Mouse (Mus musculus) liver, embryonic 16.5 days (tissue): ENCODE results near the gene 1700034J05Rik. TPM values are rescaled to one million over a fixed set of nuclear protein-coding genes. Genes with fewer than 3 reads are reported as not detected.

Experiments used
- ATAC-seq: fragments of 200-750 bp; cut with Nextera tagmentation; 2 replicates; pipeline ENCODE4 v1.8.0; 2017; ENCODE audit warnings: low read depth, mild to moderate bottlenecking, moderate number of reproducible peaks, moderate library complexity
- H3K27ac ChIP-seq: fragments of 300-500 bp; sonication (generic); 2 replicates; pipeline ENCODE4 v1.5.1; 2014; ENCODE audit warnings: mild to moderate bottlenecking, low read length
- H3K27me3 ChIP-seq: fragments of 300-500 bp; sonication (generic); 2 replicates; pipeline ENCODE4 v1.6.1; 2014; ENCODE audit warnings: low read depth, low read length, mixed read lengths; ENCODE audit not compliant: control insufficient read depth, insufficient read depth
- H3K36me3 ChIP-seq: fragments of 300-500 bp; sonication (generic); 2 replicates; pipeline ENCODE4 v1.6.1; 2014; ENCODE audit warnings: mild to moderate bottlenecking; ENCODE audit not compliant: control insufficient read depth, insufficient read depth
- H3K4me1 ChIP-seq: fragments of 300-500 bp; sonication (generic); 2 replicates; pipeline ENCODE4 v1.6.1; 2014; ENCODE audit warnings: low read depth, low read length, mixed read lengths; ENCODE audit not compliant: control insufficient read depth
- H3K4me2 ChIP-seq: fragments of 300-500 bp; sonication (generic); 2 replicates; pipeline ENCODE4 v1.6.1; 2014; ENCODE audit warnings: low read depth, low read length, mixed read lengths
- H3K4me3 ChIP-seq: fragments of 300-500 bp; sonication (generic); 2 replicates; pipeline ENCODE4 v1.5.1; 2014; ENCODE audit warnings: low read depth, mild to moderate bottlenecking, low read length
- H3K9ac ChIP-seq: fragments of 300-500 bp; sonication (generic); 2 replicates; pipeline ENCODE4 v1.6.1; 2014; ENCODE audit warnings: low read depth, low read length
- H3K9me3 ChIP-seq: fragments of 300-500 bp; sonication (generic); replicated peaks from 2 replicates; pipeline ENCODE4 v1.6.1; 2016; ENCODE audit warnings: low read length; ENCODE audit not compliant: control insufficient read depth
- WGBS: fragments of 180-500 bp; shearing (Covaris S2); extraction: QIAGEN DNeasy Blood & Tissue Kit; methylation state at CpG from one replicate; pipeline ENCODE4 v1.1.7; 2014; ENCODE audit not compliant: insufficient replicate concordance; 5-methylcytosine and 5-hydroxymethylcytosine counted together
- polyA plus RNA-seq: library from polyadenylated mRNA; unstranded; fragments of >200 nt; fragmentation: Nextera tagmentation; extraction: Ambion mirVana; gene quantifications from 2 replicates; pipeline ENCODE4 v1.2.1, GENCODE M21; 2015

The 1700034J05Rik gene
- polyA plus RNA-seq, result 0.04 TPM in 1 of 2 replicates, not detected in the other

DNA sequence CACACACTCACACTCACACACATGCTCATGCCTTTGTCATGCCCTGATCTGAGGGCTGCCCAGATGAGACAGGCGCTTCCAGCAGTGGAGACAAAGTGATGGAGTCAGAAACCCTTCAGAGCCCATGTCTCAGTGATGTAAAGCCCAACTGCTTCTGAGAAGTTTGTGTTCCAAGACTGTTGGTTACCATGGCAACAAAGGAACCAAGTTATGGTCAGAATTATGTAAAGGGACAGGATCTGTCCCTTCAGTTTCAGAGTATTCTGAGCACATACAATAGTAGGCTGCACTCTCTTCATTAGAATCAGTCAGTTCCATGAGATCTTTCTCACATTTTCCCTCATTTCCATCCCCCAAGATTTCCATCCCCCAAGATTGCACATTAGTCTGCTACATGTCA, at the start of gene 1700034J05Rik:
TSS of gene 1700034J05Rik (minus strand) at position 165 of the 400 bp plus-strand sequence.
- no peak within 1 kb of the TSS for H3K4me3 ChIP-seq
- no peak within 1 kb of the TSS for H3K9ac ChIP-seq
- peaks cover 4% of the 10 kb centered on the region for H3K4me1 ChIP-seq
- WGBS, result 65% methylated on average over 1 of the region's 1 CpGs
- no peaks in the 10 kb centered on the region for H3K27me3 ChIP-seq
- no peak within 1 kb of the TSS for H3K4me2 ChIP-seq
- no peak within 1 kb of the TSS for H3K27ac ChIP-seq
- no peaks in the 10 kb centered on the region for H3K36me3 ChIP-seq
- no peaks in the 10 kb centered on the region for H3K9me3 ChIP-seq
- no peak for ATAC-seq

DNA sequence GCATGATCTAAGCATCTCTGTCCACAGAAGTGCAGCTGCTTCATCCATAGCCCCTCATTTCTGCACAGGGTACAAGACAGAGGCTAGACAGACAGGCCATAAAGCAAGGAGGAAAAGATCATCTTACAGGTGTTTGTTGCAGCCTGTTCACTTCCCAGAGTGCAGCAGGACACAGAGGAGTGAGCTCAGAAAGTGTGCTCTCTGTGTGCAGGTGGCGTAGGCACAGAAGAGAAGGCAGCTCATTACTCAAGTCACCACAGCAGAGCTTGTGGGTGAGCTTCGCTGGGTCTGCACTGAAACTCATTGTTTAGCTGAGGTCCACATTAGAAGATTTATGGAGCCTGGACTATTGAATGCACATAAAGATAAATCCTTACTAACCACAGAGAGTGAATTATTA, 45.5 kb upstream of the 1700034J05Rik start:
- Histone ChIP-seq H3K27me3 (no peaks in the 10 kb centered on the region), H3K4me1 (no peaks in the 10 kb centered on the region), H3K36me3 (no peaks in the 10 kb centered on the region), H3K9me3 (no peaks in the 10 kb centered on the region), H3K27ac (no peak overlapping the region), H3K9ac (no peak overlapping the region), H3K4me2 (no peak overlapping the region), H3K4me3 (no peak overlapping the region)
- no peak for ATAC-seq
- 59% methylated on average over 2 of the region's 2 CpGs for WGBS

DNA sequence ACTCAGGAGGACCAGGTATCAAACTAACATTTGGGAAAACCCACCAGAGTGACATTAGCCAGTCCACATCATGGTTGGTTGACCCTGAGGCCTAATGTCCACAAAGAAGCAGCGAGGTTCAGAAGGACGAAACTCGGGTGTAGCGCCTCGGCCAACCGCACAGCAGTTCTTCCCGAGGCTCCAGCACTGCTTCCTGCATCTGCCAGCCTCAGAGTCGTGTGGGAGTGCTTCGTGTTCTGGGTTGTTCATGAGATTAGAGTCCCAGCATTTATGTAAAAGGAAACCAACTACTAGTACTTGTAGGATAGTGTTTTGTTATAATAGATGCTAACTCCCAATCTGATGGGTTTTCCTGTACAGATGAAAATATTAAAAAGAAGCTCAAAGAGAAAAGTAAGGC, 45.1 kb upstream of the 1700034J05Rik start:
- no peaks in the 10 kb centered on the region for H3K9me3 ChIP-seq
- no peak overlapping the region for H3K4me2 ChIP-seq
- no peak overlapping the region for H3K27ac ChIP-seq
- no peak overlapping the region for H3K4me3 ChIP-seq
- no peaks in the 10 kb centered on the region for H3K27me3 ChIP-seq
- no peaks in the 10 kb centered on the region for H3K36me3 ChIP-seq
- H3K9ac ChIP-seq, result no peak overlapping the region
- H3K4me1 ChIP-seq, result no peaks in the 10 kb centered on the region
- 72% methylated on average over 9 of the region's 9 CpGs for WGBS
- ATAC-seq, result no peak

DNA sequence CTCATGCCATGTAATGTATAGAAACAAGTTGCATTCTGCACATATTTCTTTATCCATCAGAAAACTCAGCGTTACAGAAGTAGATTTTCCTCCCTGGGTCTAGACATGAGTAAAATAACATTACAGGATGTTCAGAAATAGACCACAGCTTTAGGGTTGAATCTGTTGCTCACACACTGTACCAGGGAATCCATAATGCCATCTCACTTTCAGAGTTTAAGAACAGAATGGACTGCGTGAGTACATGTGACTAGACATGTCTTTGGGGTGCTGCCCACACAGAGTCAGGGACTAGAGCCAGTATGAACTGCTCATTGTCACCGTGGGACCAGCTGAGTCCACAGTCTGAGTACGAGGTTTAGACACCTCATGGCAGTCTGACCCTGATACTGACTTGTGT, 44.5 kb upstream of the 1700034J05Rik start:
- H3K27ac ChIP-seq, result no peak overlapping the region
- ATAC-seq, result no peak
- no peaks in the 10 kb centered on the region for H3K36me3 ChIP-seq
- H3K9me3 ChIP-seq, result no peaks in the 10 kb centered on the region
- no peaks in the 10 kb centered on the region for H3K27me3 ChIP-seq
- no peak overlapping the region for H3K4me2 ChIP-seq
- no peak overlapping the region for H3K4me3 ChIP-seq
- no peak overlapping the region for H3K9ac ChIP-seq
- H3K4me1 ChIP-seq, result no peaks in the 10 kb centered on the region
- 68% methylated on average over 4 of the region's 4 CpGs for WGBS

DNA sequence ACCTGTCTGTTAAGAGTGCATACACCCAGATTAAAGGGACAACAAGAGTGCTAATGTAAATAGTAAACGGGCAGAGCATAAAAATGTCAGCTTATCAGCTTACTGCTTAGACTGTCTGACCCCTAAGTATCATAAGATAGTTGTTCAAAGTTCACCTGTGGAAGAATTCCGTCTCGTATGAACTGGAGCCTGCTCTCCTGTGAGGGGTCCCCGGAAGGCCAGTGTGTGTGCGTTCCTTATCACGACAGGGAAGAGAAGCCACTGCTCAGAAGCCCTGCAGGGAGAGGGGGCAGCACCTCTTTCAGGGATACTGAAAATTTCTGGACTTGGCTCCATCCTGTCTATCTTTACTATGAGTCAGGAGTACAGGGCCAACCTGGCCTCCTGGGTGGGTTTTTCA, 42.8 kb upstream of the 1700034J05Rik start:
- Histone ChIP-seq H3K27ac (no peak overlapping the region), H3K4me2 (no peak overlapping the region), H3K4me3 (no peak overlapping the region), H3K9ac (no peak overlapping the region), H3K27me3 (no peaks in the 10 kb centered on the region), H3K9me3 (no peaks in the 10 kb centered on the region), H3K4me1 (no peaks in the 10 kb centered on the region), H3K36me3 (no peaks in the 10 kb centered on the region)
- WGBS, result 59% methylated on average over 6 of the region's 6 CpGs
- ATAC-seq, result no peak

DNA sequence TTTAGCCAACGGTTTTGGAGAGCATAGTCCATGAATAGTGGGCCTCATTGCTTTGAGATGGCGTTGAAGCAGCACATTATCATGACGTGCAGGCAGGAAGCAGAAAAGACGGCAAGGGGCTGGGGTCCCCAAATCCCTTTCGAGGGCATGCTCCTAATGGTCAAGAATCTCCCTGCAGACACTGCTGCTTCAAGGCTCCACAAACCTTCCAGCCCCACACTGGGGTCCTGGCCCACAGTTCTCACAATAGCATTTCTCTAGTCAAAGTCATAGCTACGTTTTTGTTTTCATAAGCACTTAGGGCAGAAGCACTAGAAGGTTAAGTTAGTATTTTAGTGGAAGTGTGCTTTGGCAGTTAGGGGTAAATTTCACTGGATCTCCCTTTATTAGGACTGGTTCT, 41.7 kb upstream of the 1700034J05Rik start:
- Histone ChIP-seq H3K4me3 (no peak overlapping the region), H3K4me1 (no peaks in the 10 kb centered on the region), H3K36me3 (no peaks in the 10 kb centered on the region), H3K27me3 (no peaks in the 10 kb centered on the region), H3K9ac (no peak overlapping the region), H3K27ac (no peak overlapping the region), H3K4me2 (no peak overlapping the region), H3K9me3 (no peaks in the 10 kb centered on the region)
- WGBS, result 69% methylated on average over 6 of the region's 6 CpGs
- no peak for ATAC-seq

DNA sequence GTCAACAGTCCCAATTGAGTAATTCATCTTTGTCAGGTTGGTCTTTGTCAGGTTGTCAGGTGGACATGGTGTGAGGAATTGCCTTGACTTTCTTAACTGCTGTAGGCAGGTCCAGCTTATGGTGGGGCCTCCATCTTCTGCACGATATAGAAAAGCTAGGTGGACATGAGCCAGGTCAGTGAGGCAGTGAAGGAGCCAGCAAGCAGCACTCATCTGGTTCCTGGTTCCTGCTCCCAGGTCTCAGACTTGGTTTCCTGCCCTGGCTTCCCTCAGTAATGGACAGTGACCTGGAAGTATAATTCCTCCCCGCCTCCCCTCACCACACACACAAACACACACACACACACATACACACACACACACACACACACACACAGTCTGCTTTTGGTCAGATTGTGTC, 41.2 kb upstream of the 1700034J05Rik start:
- WGBS, result 59% methylated on average over 2 of the region's 2 CpGs
- Histone ChIP-seq H3K27me3 (no peaks in the 10 kb centered on the region), H3K4me1 (no peaks in the 10 kb centered on the region), H3K36me3 (no peaks in the 10 kb centered on the region), H3K27ac (no peak overlapping the region), H3K9ac (no peak overlapping the region), H3K4me2 (no peak overlapping the region), H3K9me3 (no peaks in the 10 kb centered on the region), H3K4me3 (no peak overlapping the region)
- no peak for ATAC-seq

DNA sequence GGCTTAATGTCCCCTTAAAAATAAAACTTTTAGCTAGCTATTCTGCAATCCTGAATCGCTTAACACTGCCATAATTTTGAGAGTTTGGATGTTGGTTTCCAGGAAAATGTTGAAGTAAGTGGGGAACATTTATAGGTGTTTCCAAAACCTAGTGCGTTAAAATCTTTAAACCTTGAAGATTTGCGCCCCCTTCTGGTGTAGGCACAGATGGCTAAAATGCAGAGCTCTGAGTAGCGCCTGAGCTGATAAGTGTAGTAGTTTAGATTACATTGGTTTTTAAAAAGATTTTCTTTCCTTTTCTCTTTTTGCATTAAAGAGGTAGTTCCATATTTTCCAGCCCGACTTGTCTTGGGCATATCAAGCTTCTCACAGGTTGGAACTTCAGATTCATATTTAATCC, 40.0 kb upstream of the 1700034J05Rik start:
- Histone ChIP-seq H3K27me3 (no peaks in the 10 kb centered on the region), H3K27ac (no peak overlapping the region), H3K4me1 (no peaks in the 10 kb centered on the region), H3K9me3 (no peaks in the 10 kb centered on the region), H3K36me3 (no peaks in the 10 kb centered on the region), H3K9ac (no peak overlapping the region), H3K4me3 (no peak overlapping the region), H3K4me2 (no peak overlapping the region)
- 27% methylated on average over 5 of the region's 5 CpGs for WGBS
- no peak for ATAC-seq

DNA sequence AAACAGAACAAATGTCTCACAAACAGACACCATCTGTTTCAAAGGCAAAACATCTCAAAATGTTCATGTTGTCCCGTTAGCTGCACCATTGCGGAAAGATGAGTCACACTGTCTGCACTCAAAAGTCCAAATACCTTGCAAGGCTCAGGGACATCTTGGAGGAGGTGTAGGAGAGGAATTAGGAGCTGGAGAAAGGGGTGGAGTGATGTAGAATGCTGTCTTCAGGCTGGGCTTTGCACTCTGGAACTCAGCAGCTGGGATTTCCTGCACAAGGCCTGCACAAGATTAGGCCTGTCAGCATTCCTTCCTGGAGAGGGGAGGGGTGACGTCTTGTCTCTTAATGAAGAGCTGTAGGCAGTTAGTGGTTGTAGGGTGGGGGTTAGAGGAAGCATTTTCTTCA, 30.3 kb upstream of the 1700034J05Rik start:
- Histone ChIP-seq H3K4me2 (no peak overlapping the region), H3K9ac (no peak overlapping the region), H3K4me3 (no peak overlapping the region), H3K27me3 (no peaks in the 10 kb centered on the region), H3K4me1 (no peaks in the 10 kb centered on the region), H3K36me3 (no peaks in the 10 kb centered on the region), H3K9me3 (no peaks in the 10 kb centered on the region), H3K27ac (no peak overlapping the region)
- 58% methylated on average over 3 of the region's 3 CpGs for WGBS
- peak; percentile 24; the same call in 1 of the 2 replicates for ATAC-seq
